Mouse (Mus musculus): ENCODE data around the gene Pik3r5. TPM values are rescaled to one million over a fixed set of nuclear protein-coding genes. Genes with fewer than 3 reads are reported as not detected.

Pik3r5 gene
- total RNA-seq, 2 experiments from 2014 or later, result 0.43 to 0.56 TPM

GRCm38 (mm10) chr11:68532773-68533172, 100.9 kb downstream of the Pik3r5 start:
- DNase-seq, result no peak
- no peak for TF ChIP-seq CTCF (IDR thresholded peaks at IDR 0.05)
- Histone ChIP-seq H3K27ac (no peak overlapping the region), H3K4me3 (no peak overlapping the region)
- intact Hi-C loops (cut with DNase I), result no loop called here

GRCm38 (mm10) chr11:68533971-68534475, 102.1 kb downstream of the Pik3r5 start:
- TF ChIP-seq CTCF (IDR thresholded peaks at IDR 0.05), result no peak
- no peak for DNase-seq
- Histone ChIP-seq H3K27ac (no peak overlapping the region), H3K4me3 (no peak overlapping the region)
- intact Hi-C loops (cut with DNase I), result no loop called here

DNA sequence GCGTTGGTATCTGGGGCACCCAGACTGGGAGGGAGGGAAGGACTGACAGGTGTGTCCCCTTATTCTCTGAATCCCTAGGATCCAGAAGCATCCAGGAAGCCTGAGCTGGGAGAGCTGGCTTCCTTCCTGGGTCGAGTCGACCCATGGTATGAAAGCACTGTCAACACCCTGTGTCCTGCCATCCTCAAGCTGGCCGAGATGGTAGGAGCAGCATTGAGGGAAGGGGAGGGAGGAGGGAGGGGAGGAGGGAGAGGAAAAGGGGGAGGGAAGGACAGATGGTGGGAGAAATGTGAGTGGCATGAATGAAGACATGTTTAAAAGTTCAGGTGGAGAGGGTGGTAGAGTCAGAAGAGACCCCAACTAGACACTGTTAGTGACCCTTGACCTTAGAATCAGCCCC, 104.1 kb downstream of the Pik3r5 start:
- intact Hi-C loops (cut with DNase I), result no loop called here
- H3K4me3 ChIP-seq, result no peak overlapping the region
- TF ChIP-seq CTCF (IDR thresholded peaks at IDR 0.05), result no peak
- H3K27ac ChIP-seq, result no peak overlapping the region
- no peak for DNase-seq

GRCm38 (mm10) chr11:68536465-68536864, 104.5 kb downstream of the Pik3r5 start:
- TF ChIP-seq CTCF (IDR thresholded peaks at IDR 0.05), result no peak
- no peak overlapping the region for H3K4me3 ChIP-seq
- no peak for DNase-seq
- H3K27ac ChIP-seq, result no peak overlapping the region
- intact Hi-C loops (cut with DNase I), result no loop called here

DNA sequence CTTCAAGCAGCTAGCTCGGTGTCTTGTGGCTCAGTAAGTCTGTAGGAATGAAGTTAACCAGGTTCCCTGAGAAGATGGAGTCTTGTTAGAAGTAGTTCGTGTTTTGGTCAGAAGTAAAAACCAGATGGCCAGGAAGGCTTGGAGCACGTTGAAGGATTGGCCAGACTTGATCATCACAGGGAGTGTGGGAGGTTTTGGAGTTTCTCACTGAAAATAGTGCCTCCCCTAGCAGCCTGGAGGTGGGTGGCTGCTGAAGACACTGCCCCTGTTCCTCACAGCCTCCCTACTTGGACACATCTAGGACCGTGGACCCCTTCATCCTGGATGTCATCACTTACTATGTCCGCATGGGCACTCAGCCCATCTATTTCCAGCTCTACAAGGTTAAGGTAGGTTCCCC, 107.7 kb downstream of the Pik3r5 start:
- intact Hi-C loops (cut with DNase I), result no loop called here
- TF ChIP-seq CTCF (IDR thresholded peaks at IDR 0.05), result no peak
- H3K27ac ChIP-seq, result no peak overlapping the region
- H3K4me3 ChIP-seq, result no peak overlapping the region
- DNase-seq, result no peak

- TF ChIP-seq CTCF (IDR thresholded peaks at IDR 0.05), result peak; percentile 66
- intact Hi-C loops (cut with DNase I), result no loop called here
- peak overlapping the region; percentile 20; the same call in 1 of the 2 replicates for H3K27ac ChIP-seq
- no peak overlapping the region for H3K4me3 ChIP-seq
- peak; percentile 40 for DNase-seq
Measured at GRCm38 (mm10) chr11:68544554-68544953, 112.6 kb downstream of the Pik3r5 start.

GRCm38 (mm10) chr11:68545172-68545571, 113.3 kb downstream of the Pik3r5 start:
- no peak for TF ChIP-seq CTCF (IDR thresholded peaks at IDR 0.05)
- intact Hi-C loops (cut with DNase I), result loop anchor here (5.0 kb wide), 1 partner anchor 58 kb away; no protein-coding TSS in a partner anchor
- Histone ChIP-seq H3K27ac (no peak overlapping the region), H3K4me3 (no peak overlapping the region)
- DNase-seq, result no peak

GRCm38 (mm10) chr11:68545682-68546222, 113.8 kb downstream of the Pik3r5 start:
- Histone ChIP-seq H3K4me3 (no peak overlapping the region), H3K27ac (no peak overlapping the region)
- intact Hi-C loops (cut with DNase I), result loop anchor here (5.0 kb wide), 1 partner anchor 58 kb away; no protein-coding TSS in a partner anchor
- DNase-seq, result no peak
- TF ChIP-seq CTCF (IDR thresholded peaks at IDR 0.05), result no peak

Other genes starting within 250 kb of the Pik3r5 start
- 1 to 10 TPM; 4.7 to 8.0 TPM for gene Ntn1, start 31.3 kb upstream of the Pik3r5 start, total RNA-seq (2021)
- gene Pik3r6, start 70.9 kb downstream of the Pik3r5 start, total RNA-seq (2021), result 1 to 10 TPM in 1 of 2 experiments, under 1 TPM in 1; 0.94 to 1.8 TPM
- under 1 TPM in 1 of 2 experiments, not detected in 1; 0.11 TPM for gene Mfsd6l, start 124.1 kb downstream of the Pik3r5 start, total RNA-seq (2021)
- gene Ccdc42, start 154.9 kb downstream of the Pik3r5 start, total RNA-seq (2021), result not detected